Mouse (Mus musculus) cortical plate, adult 2 months (tissue): Measurements from ENCODE around the gene Eno3.

ENCODE experiments used
- CTCF ChIP-seq: fragments of 200-500 bp; IDR thresholded peaks from 2 replicates; pipeline ENCODE4 v1.5.1; 2011; ENCODE audit warnings: mild to moderate bottlenecking, control low read depth, low read length; ENCODE audit not compliant: insufficient read depth; ENCODE audit errors: extremely low read depth
- POLR2A ChIP-seq: fragments of 200-500 bp; IDR thresholded peaks from 2 replicates; pipeline ENCODE4 v1.6.1; 2011; ENCODE audit warnings: mild to moderate bottlenecking, low read length, control low read depth; ENCODE audit not compliant: insufficient read depth; ENCODE audit errors: extremely low read depth

- TF ChIP-seq POLR2A (no peak), CTCF (no peak)
Observed at GRCm38 (mm10) chr11:70652884-70653344, 4.1 kb upstream of the Eno3 start.
